Mouse (Mus musculus): ENCODE results near the gene Gtf3c6.

DNA sequence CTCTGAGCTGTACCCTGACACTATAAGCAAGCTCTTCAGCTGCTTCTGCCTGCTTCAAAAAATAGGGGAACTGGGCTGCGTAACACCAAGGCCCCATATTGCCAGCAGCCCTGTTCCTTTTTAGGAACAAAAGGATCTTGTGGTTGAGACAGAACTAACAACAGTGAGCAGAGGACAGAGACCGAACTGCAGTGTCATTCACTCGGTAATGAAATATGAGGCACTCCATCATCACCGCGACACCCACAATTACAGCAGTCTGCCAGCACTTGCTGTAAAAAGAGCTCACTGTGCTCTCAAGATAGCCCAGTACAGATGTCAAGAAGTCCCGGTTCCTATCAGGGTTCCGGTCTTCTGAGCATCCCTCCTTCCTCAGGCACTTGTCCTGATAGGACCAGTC lies 18.1 kb upstream of the Gtf3c6 start:
- TF ChIP-seq CTCF (IDR thresholded peaks at IDR 0.05; ENCODE audit: low read depth, low read length) = no peak
- no peak for TF ChIP-seq POLR2A (IDR thresholded peaks at IDR 0.05; ENCODE audit: borderline replicate concordance, low read depth, low read length)

Data from bone marrow macrophage, adult 2 months (primary cell).